Mouse (Mus musculus) mature B cell (primary cell): ENCODE data around the gene Ankrd11.

ENCODE experiments used
- in situ Hi-C: fragments of 300-500 bp; cut with MboI; formaldehyde crosslinking; loops from 2 replicates; pipeline ENCODE4 v1.14.3; 2019

Gene Ankrd11

DNA sequence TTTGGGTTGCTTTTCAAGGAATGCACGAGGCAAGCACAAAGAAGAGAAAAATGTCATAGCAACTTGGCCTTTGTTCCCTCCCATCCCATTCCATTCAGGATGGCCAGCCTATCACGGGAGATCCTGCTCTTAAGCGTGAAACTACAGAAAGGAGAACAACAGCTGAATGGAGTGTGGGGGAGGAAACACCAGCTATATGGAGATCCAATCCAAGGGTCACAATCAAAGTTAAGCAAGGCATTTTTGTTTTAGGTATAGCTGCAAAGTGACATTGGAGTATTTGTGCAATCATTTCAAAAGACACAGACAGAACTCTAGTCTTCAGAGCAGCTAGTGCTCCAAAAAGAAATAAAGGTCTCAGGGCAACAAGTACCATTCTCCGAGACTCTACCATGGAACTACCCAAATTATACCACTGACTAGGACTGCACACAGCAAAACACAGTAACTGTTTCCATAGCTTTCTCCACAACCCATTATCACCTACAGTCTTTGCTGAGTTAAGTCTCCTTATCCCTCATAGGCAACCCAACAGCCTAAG, 1.9 kb downstream of the Ankrd11 start:
- in situ Hi-C loops = loop anchor here (25.0 kb wide), 1 partner anchor 128 kb away; no protein-coding TSS in a partner anchor

- in situ Hi-C loops = loop anchor here (25.0 kb wide), 1 partner anchor 127 kb away; no protein-coding TSS in a partner anchor
Measured at GRCm38 (mm10) chr8:123039376-123040109, 2.5 kb downstream of the Ankrd11 start.

- in situ Hi-C loops = loop anchor here (25.0 kb wide), 1 partner anchor 126 kb away; no protein-coding TSS in a partner anchor
Measured at GRCm38 (mm10) chr8:123038351-123038750, 3.7 kb downstream of the Ankrd11 start.

DNA sequence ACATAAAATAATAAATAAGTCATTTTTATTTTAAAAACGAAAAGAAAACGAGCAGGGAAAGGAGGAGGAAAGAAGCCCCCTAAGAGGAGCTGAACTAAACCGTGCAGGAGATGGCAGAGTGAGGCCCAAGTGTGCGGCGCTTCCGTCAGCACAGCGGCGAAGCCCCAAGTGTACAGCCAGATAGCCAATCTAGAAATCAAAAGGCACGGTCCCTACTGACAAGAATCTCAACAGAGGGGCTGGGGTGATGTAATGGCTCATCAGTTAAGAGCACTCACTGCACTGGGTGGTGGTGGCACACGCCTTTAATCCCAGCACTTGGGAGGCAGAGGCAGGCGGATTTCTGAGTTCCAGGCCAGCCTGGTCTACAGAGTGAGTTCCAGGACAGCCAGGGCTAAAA, 4.6 kb downstream of the Ankrd11 start:
- in situ Hi-C loops = loop anchor here (25.0 kb wide), 1 partner anchor 125 kb away; no protein-coding TSS in a partner anchor

DNA sequence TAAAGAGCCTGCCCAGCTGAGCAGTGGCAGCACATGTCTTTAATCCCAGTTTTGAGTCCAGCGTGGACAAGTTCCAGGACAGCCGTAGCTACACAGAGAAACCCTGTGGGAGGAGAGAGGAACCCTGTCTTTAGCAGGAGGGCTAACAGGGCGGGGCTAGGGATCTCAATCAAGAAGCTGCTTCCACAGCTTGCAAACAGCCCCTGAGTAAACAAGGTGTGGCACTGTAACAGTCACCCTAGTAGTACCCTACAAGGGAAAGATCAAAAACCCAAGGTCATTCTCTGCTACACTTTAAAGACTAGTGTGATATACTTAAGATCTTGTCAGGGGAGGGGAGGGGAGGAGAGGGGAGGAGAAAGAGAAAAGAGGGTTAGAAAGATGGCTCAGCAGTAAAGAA, 5.1 kb downstream of the Ankrd11 start:
- in situ Hi-C loops = loop anchor here (25.0 kb wide), 1 partner anchor 125 kb away; no protein-coding TSS in a partner anchor

DNA sequence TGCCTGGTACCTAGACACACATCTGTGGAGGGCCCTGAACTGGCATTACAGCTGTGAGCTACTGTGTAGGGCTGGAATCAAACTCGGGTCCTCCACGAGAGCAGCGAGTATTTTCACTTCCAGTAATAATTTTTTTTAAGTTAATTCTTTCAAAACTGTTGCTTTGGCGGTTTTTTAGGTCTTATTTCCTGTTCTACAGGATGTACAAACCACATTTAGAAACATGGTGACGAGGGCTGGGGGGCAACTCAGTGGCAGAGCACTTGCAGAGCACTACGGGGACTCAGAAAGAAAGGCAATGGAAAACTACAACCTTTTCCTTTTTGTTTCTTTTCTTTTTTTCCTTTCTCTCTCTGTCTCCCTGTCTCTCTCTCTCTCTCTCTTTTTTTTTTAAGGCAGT, 7.9 kb downstream of the Ankrd11 start:
- in situ Hi-C loops = loop anchor here (25.0 kb wide), 1 partner anchor 122 kb away; no protein-coding TSS in a partner anchor

- in situ Hi-C loops = loop anchor here (25.0 kb wide), 1 partner anchor 121 kb away; no protein-coding TSS in a partner anchor
Measured at GRCm38 (mm10) chr8:123033431-123033830, 8.6 kb downstream of the Ankrd11 start.

GRCm38 (mm10) chr8:123032730-123033129, 9.3 kb downstream of the Ankrd11 start:
- in situ Hi-C loops = loop anchor here (25.0 kb wide), 1 partner anchor 120 kb away; no protein-coding TSS in a partner anchor

- in situ Hi-C loops = loop anchor here (25.0 kb wide), 1 partner anchor 119 kb away; no protein-coding TSS in a partner anchor
Measured at GRCm38 (mm10) chr8:123031321-123031978, 10.6 kb downstream of the Ankrd11 start.

DNA sequence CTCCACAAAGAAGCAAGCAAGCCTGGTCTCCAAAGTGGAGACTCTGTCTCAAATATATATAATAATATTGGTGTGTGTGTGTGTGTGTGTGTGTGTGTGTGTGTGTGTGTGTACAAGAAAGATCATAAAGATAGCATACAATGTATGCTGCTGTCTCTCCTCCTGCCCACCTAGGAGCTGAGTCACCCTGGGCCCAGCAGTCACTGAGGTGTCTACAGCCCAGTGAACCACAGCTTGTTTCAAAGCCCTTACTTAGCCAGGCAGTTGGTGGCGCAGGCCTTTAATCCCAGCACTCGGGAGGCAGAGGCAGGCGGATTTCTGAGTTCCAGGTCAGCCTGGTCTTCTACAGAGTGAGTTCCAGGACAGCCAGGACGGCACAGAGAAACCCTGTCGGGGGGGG, 12.0 kb downstream of the Ankrd11 start:
- in situ Hi-C loops = loop anchor here (25.0 kb wide), 1 partner anchor 118 kb away; no protein-coding TSS in a partner anchor

DNA sequence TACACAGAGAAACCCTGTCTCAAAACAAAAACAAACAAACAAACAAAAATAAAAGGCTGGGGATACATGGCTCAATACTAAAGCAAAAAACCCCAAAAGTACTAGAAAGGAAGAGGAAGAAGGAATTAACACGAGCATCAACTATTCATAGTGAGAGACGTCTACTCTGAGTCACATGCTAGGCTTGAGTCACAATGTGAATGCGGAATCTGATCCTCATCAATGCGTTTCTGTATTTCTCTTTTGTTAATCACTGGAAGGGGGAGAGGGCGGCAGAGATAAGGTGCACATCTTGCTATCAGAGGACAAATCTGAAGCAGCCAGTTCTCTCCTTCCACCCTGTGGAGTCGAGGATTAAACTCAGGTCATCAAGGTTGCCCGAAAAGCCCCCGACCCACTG, 14.3 kb downstream of the Ankrd11 start:
- in situ Hi-C loops = loop anchor here (25.0 kb wide), 1 partner anchor 115 kb away; no protein-coding TSS in a partner anchor

GRCm38 (mm10) chr8:123025951-123026351, 16.1 kb downstream of the Ankrd11 start:
- in situ Hi-C loops = loop anchor here (25.0 kb wide), 1 partner anchor 114 kb away; no protein-coding TSS in a partner anchor

GRCm38 (mm10) chr8:123024226-123024625, 17.9 kb downstream of the Ankrd11 start:
- in situ Hi-C loops = no loop called here

DNA sequence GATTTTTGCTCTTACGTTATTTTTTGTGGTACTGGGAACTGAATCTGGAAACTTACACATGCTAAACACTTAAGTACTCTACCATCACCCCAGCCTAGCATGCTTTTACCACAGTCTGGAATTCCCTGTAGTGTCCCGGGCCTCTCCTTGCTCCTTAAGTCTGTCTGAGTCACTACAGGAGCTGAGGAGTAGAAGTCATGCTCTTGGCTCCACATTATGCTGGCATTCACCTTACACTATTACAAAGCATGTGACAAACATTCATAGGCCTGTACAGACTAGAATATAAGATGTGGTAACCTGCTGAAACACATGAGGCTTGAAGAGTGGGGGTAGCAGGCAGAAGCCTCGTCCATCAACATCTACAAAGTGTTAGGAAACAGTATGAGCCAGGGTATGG, 19.4 kb downstream of the Ankrd11 start:
- in situ Hi-C loops = no loop called here

- in situ Hi-C loops = no loop called here
Measured at GRCm38 (mm10) chr8:123021259-123021658, 20.8 kb downstream of the Ankrd11 start.

GRCm38 (mm10) chr8:123020859-123021258, 21.2 kb downstream of the Ankrd11 start:
- in situ Hi-C loops = no loop called here

DNA sequence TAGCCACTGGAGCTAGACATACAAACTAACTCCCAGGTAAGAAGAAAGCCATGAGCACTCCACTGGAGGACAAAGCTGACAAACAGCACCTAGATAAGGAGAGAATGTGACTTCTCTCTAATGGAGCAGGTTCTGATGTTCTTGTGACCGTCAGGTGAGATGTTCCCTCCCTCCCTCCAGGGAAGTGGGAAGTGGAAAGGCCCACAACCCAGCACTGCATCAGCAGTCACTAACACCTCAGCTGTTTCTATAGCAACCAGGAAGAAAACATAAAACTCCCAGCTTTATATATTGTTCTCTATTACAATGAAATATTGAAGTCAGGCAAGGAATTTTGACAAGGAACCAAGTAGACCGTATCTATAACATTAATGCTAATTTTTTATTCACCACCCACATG, 22.0 kb downstream of the Ankrd11 start:
- in situ Hi-C loops = no loop called here

- in situ Hi-C loops = no loop called here
Measured at GRCm38 (mm10) chr8:123018484-123019164, 23.5 kb downstream of the Ankrd11 start.

DNA sequence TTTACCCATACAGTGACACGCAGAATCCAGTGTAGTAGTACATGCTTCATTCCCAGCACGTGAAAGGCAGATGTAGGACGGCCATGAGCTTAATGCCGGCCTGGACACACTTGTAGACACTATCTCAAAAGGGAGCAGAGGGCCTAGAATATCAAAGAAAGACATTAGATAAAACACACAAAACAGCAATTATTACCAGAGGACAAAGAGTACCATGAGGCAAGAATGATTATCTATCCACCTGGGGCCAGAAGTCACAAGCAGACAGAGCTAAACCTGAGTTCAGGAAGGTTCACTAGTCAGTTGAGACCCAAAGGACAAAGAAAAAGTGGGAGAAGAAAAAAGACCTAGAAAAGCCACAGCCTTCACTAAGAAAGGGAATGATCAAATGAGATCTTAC, 24.9 kb downstream of the Ankrd11 start:
- in situ Hi-C loops = no loop called here

GRCm38 (mm10) chr8:123015074-123015473, 27.0 kb downstream of the Ankrd11 start:
- in situ Hi-C loops = no loop called here

- in situ Hi-C loops = no loop called here
Measured at GRCm38 (mm10) chr8:123014429-123014828, 27.6 kb downstream of the Ankrd11 start.

- in situ Hi-C loops = no loop called here
Measured at GRCm38 (mm10) chr8:123011321-123011720, 30.8 kb downstream of the Ankrd11 start.
